Mouse (Mus musculus): ENCODE results near the gene Kat8. TPM values are rescaled to one million over a fixed set of nuclear protein-coding genes. Genes with fewer than 3 reads are reported as not detected.
"Not testable (repeated sequence)": the region's sequence is repeated elsewhere in the genome, so short reads cannot be mapped to it uniquely, and the experiment has no call there.

Gene Kat8
- polyA plus RNA-seq, 1 experiment from 2014 or later, result 52.7 TPM

DNA sequence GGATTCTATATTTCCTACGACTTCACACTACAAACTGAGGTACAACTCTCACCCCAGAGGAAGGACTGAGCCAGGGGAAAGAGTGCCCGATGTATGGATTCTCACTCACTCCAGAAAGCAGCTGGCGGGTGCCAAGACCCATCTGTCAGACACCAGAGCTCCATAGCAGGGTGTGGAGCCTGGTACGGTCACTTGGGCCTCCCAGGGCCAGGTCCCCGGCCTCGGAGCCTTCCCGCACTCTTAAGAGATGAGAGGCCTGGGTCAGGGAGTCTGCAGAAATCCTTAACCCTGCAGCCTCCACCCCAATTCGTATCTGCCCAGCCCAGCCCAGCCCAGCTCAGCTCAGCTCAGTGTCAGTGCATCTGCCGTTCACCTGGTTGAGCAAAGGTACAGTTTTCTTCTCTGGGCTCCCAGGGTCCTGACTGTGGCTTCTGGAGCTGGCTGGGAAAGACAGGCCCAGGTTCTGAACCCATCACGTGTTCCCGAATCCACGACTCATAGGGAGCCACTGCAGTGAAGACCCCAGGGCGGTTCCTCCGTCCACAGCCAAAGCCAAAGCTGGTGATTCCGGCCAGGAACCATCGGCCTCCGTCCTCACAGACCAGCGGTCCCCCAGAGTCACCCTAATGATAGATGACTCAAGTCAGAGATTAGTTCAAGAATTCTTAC lies 24.0 kb downstream of the Kat8 start:
- no peaks in the 10 kb centered on the region for H3K36me3 ChIP-seq
- H3K4me3 ChIP-seq, result peak overlapping the region; percentile 77
- peak overlapping the region; percentile 89 for H3K9ac ChIP-seq (replicated peaks)
- WGBS, result 57% methylated on average over 18 of the region's 18 CpGs
- H3K27ac ChIP-seq (replicated peaks), result 0 out of 2 replicates have a peak overlapping the region, but pooled peaks have one; percentile 84
- peak overlapping the region; percentile 96 for H3K4me2 ChIP-seq (replicated peaks)
- peaks cover 16% of the 10 kb centered on the region for H3K4me1 ChIP-seq
- no peaks in the 10 kb centered on the region for H3K9me3 ChIP-seq
- ATAC-seq (replicated peaks), result no peak
- H3K27me3 ChIP-seq, result no peaks in the 10 kb centered on the region

DNA sequence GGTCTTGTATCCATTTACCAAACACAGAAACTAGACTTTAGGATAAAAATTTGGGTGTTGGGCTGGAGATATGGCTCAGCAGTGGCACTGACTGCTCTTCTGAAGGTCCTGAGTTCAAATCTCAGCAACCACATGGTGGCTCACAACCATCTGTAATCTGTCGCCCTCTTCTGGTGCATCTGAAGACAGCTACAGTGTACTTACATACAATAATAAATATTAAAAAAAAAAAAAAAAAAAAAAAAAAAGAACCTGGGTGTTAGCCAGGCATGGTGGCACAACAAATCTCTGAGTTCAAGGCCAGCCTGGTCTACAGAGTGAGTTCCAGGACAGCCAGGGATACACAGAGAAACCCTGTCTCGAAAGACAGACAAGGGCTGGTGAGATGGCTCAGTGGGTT lies 29.8 kb downstream of the Kat8 start:
- not testable (repeated sequence) for H3K4me1 ChIP-seq; H3K36me3 ChIP-seq; H3K27ac ChIP-seq (replicated peaks); H3K9me3 ChIP-seq; H3K4me2 ChIP-seq (replicated peaks); H3K9ac ChIP-seq (replicated peaks); ATAC-seq (replicated peaks); H3K4me3 ChIP-seq
- WGBS, result 58% methylated on average over 2 of the region's 2 CpGs
- peaks cover 12% of the 10 kb centered on the region; the same call in 1 of the 2 replicates for H3K27me3 ChIP-seq

DNA sequence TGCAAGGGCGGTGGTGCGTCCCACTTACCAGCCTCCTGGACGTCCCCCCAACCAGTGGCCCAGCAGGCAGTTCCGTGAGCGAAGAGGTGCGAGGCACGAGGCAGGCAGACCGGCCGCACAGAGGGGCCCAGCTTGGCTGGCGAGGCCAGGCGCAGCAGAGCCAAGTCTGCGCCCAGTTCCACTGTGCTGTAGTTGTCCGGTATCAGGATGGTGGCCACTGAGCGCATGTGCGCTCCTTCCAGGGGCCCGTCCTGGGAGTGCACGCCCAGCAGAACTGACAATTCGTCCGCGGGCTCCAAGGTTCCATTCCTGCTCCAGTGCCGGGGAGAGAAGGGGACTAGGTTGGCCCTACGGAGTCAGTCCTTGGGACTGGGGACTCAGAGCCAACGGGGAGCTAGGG lies 32.3 kb downstream of the Kat8 start:
- no peaks in the 10 kb centered on the region for H3K9me3 ChIP-seq
- H3K4me3 ChIP-seq, result no peak overlapping the region
- H3K36me3 ChIP-seq, result no peaks in the 10 kb centered on the region
- no peaks in the 10 kb centered on the region for H3K4me1 ChIP-seq
- no peak overlapping the region for H3K4me2 ChIP-seq (replicated peaks)
- no peak for ATAC-seq (replicated peaks)
- 11% methylated on average over 23 of the region's 23 CpGs for WGBS
- no peak overlapping the region for H3K27ac ChIP-seq (replicated peaks)
- no peak overlapping the region for H3K9ac ChIP-seq (replicated peaks)
- peaks cover 12% of the 10 kb centered on the region; the same call in 1 of the 2 replicates for H3K27me3 ChIP-seq

DNA sequence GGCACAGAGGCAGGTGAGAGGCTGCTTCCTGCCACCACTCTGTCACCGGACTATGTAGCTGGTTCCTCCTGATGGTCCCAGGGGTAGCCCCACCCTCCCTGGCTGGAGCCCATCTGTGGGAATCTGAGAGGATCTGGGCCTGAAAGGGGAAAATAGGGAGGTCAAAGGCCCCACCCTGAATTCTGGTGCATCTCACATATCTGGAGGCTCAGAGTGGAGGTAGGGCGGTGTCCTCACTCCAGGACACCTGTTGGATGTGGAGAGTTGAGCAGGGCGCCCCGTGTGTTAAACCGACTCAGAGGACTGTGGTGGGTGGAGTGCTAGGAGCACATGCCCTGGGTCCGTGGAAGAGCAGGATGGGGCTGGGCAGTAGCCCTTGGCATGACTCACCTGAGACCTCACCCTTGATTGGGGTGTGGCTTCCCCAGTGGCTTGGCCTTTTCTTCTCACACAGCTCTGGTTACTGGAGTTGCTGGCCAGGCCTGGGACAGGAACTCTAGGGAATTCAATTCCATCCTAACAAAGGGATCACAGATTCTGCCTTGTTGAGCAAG lies 34.2 kb downstream of the Kat8 start, which contains the start of gene Prss36:
Gene Prss36, minus strand, starts transcription at position 256 of the 554 bp plus-strand sequence.
- Histone ChIP-seq H3K27me3 (peaks cover 12% of the 10 kb centered on the region; the same call in 1 of the 2 replicates), H3K4me3 (no peak within 1 kb of the TSS), H3K27ac (replicated peaks) (no peak within 1 kb of the TSS), H3K9ac (replicated peaks) (no peak within 1 kb of the TSS), H3K9me3 (no peaks in the 10 kb centered on the region), H3K4me2 (replicated peaks) (no peak within 1 kb of the TSS), H3K4me1 (no peaks in the 10 kb centered on the region), H3K36me3 (no peaks in the 10 kb centered on the region)
- no peak for ATAC-seq (replicated peaks)
- WGBS, result 78% methylated on average over 6 of the region's 6 CpGs

DNA sequence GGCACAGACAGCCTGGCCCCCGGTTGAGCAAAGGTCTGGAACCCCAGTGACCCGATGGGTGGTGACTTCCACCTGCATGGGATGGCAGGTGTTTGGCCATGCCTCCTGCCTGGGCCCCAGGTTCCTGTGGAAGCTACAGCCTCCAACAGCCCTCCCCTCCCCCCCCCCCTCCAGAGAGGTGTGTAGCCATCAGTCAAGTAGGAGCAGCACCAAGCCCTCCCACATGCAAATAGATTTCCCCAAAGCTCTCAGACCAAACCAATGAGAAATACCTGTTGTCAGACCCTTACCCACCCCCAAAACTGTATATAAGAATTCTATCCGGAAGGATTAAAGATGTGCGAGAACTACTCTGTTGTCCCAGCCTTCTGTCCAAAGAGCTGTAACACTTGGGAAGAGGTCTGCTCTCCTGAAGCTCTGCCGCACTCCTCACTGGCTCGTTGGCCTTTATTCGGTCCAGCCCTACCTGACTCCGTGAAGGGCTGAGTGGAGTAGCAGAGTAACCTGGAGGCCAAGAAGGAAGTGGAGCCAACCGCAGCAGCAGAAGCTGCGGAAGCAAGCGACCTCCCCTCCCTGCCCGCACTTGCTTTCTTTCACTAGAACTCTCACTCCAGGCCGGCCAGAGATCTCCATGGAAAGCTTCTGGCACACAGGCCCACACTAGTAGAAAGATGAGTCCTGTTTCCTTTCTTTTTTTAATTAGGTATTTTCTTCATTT lies 40.7 kb downstream of the Kat8 start:
- WGBS, result 50% methylated on average over 13 of the region's 13 CpGs

DNA sequence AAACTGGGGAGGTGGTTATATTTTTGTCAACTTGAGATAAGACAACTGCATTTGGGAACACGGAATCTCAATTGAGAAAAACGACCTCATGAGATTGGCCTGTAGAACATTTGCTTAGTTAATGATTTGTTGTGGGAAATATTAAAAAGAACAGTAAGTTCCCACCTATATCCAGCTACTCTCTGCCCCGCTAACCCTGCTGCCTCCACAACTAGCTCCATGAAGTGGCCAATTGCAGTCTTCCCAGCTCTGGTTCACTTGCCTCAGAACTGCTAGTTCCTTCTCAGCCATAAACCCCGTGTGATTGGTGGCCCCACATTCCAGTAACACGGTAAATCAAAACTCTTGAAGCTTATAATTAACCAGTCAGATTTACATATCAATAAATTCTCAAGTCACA lies 47.0 kb downstream of the Kat8 start:
- no peak overlapping the region for H3K27ac ChIP-seq (replicated peaks)
- WGBS, result 59% methylated on average over 5 of the region's 5 CpGs
- no peak for ATAC-seq (replicated peaks)
- no peak overlapping the region for H3K4me2 ChIP-seq (replicated peaks)
- no peaks in the 10 kb centered on the region for H3K9me3 ChIP-seq
- no peaks in the 10 kb centered on the region for H3K4me1 ChIP-seq
- H3K27me3 ChIP-seq, result no peaks in the 10 kb centered on the region
- H3K9ac ChIP-seq (replicated peaks), result no peak overlapping the region
- no peak overlapping the region for H3K4me3 ChIP-seq
- no peaks in the 10 kb centered on the region for H3K36me3 ChIP-seq

More for the DNA sequence above, 40.7 kb downstream of the Kat8 start:
- Histone ChIP-seq H3K36me3 (no peaks in the 10 kb centered on the region), H3K4me1 (no peaks in the 10 kb centered on the region), H3K27ac (replicated peaks) (no peak overlapping the region), H3K4me2 (replicated peaks) (no peak overlapping the region), H3K9ac (replicated peaks) (no peak overlapping the region), H3K9me3 (no peaks in the 10 kb centered on the region), H3K4me3 (no peak overlapping the region), H3K27me3 (no peaks in the 10 kb centered on the region)
- no peak for ATAC-seq (replicated peaks)

DNA sequence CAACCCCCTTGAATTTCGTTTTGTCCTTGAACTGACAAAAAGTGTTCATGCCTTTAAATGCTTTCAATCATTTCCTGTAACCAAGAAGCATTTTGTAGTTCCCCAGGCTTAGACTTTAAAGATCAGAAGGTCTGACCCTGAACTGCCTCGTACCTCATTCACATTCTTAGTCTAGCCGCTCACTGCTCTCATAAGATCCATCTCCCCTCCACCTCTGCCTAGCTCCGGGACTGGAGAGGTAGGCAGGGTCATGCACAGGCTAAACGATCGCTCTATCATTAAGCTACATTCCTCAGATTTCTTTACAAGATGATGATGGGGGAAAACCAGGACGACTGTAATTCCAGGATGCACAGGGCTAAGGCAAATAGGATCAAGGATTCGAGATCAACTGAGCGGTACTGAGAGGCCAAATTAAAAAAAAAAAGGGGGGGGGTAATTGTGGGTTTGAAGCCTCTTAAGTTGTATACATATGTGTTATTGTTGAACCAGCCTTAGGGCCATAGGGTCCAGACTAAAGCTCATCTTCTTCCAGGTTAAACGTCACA lies 54.1 kb downstream of the Kat8 start:
- Histone ChIP-seq H3K4me3 (peak overlapping the region; percentile 78), H3K4me2 (replicated peaks) (peak overlapping the region; percentile 87), H3K9me3 (no peaks in the 10 kb centered on the region), H3K4me1 (peaks cover 30% of the 10 kb centered on the region), H3K36me3 (peaks cover 18% of the 10 kb centered on the region), H3K27ac (replicated peaks) (peak overlapping the region; percentile 98), H3K9ac (replicated peaks) (peak overlapping the region; percentile 99), H3K27me3 (no peaks in the 10 kb centered on the region)
- 11% methylated on average over 10 of the region's 10 CpGs for WGBS
- ATAC-seq (replicated peaks), result no peak

DNA sequence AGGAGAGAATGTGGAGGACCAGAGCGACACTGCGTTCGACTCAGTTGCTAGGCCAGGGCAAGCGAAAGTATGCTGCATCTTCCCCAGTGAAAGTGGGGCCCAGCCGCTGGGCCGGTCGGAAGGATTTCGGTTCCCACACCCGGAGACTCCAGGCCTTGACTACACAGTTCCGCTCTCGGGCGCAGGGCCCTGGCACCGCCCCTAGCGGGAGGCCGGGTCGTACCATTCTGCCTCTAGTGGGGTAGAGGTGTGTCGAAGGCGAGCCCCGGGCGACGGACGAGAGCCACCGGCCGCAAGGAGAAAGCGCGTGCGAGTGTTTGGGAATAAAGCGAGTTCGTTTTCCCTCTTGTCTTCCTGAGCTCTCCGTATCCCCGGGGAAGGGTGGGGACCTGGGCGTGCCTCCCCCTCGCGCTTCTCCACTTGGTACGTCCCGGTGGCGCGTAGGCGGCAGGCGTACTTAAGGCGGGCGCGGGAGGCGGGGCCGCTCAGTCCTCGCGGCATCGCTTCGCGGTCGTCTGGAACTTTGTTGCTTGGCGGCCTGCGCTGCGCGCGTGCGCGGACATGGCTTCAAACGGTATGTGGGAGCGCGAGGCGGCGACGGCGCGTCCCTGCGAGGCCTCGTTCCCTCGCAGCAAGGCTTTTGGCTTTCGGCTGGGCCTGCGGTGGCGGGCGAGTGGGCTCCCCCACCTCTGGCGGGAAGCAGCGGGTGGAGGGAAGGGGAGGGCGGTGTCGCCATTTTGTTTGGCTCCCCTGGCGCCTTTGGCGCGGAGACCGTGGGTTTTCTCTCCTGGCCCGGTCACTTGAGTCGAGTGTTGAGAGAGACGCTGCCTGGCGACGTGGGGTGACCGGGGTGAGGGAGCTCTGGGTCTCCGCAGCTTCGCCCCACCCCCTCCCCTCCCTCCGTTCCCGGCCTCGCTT lies 54.9 kb downstream of the Kat8 start, which contains the start of gene Fus:
Gene Fus, plus strand, starts transcription at position 454 of the 918 bp plus-strand sequence.
- peak within 1 kb of the TSS; percentile 87 for H3K4me2 ChIP-seq (replicated peaks)
- H3K36me3 ChIP-seq, result peaks cover 27% of the 10 kb centered on the region
- H3K27ac ChIP-seq (replicated peaks), result peak within 1 kb of the TSS; percentile 98
- H3K4me1 ChIP-seq, result peaks cover 30% of the 10 kb centered on the region
- H3K4me3 ChIP-seq, result peak within 1 kb of the TSS; percentile 78
- H3K9ac ChIP-seq (replicated peaks), result peak within 1 kb of the TSS; percentile 99
- ATAC-seq (replicated peaks), result peak; percentile 95
- H3K9me3 ChIP-seq, result no peaks in the 10 kb centered on the region
- under 1% methylated on average over 92 of the region's 92 CpGs for WGBS
- H3K27me3 ChIP-seq, result no peaks in the 10 kb centered on the region

DNA sequence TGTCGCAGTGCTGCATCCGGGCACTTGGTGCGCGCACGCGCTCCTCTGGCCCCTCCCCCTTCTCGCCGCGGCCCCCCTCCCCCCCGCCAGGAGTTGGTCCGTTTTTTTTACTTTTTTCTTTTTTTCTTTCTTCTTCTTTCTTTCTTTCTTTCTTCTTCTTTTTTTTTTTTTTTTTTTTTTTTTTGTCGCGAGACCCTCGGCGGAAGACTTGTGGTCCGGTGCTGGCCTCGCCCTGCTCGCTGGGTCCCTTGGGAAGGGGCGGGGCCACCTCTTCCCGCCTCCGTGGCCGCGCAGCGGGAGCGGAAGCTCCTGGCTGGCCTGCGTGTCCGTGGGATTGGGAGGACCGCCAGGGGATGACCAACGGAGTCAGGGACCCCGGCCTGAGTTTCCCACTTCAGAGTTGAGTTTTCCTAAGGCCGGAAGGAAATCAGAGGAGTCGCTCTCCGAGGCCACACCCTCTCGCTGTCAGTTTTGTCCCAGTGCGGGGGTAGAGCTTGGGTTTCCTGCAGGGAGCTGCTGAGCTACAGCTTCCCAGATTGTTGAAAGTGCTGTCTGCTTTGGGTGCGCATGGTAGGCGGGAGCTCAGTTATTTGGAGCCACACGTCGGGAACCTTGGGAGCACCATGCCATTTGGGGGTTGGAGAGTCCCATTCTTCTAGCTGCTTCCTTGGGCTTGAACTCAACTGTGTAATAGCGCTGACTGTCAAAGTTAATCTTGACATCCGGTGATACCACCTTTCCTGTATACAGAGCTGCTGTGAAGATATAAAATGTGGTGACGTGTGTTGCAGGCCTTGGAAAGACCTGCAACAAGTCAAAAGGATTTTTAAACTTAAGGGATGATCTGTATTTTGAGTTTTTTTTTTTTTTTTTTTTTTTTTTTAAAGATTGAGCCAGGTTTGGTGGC lies 55.9 kb downstream of the Kat8 start:
- no peaks in the 10 kb centered on the region for H3K27me3 ChIP-seq
- ATAC-seq (replicated peaks), result peak; percentile 20; the same call in 1 of the 2 replicates
- no peaks in the 10 kb centered on the region for H3K9me3 ChIP-seq
- H3K4me1 ChIP-seq, result peaks cover 30% of the 10 kb centered on the region
- under 1% methylated on average over 35 of the region's 42 CpGs for WGBS
- H3K27ac ChIP-seq (replicated peaks), result peak overlapping the region; percentile 98
- H3K4me3 ChIP-seq, result peak overlapping the region; percentile 78
- peaks cover 36% of the 10 kb centered on the region for H3K36me3 ChIP-seq
- H3K9ac ChIP-seq (replicated peaks), result peak overlapping the region; percentile 99
- H3K4me2 ChIP-seq (replicated peaks), result peak overlapping the region; percentile 87

DNA sequence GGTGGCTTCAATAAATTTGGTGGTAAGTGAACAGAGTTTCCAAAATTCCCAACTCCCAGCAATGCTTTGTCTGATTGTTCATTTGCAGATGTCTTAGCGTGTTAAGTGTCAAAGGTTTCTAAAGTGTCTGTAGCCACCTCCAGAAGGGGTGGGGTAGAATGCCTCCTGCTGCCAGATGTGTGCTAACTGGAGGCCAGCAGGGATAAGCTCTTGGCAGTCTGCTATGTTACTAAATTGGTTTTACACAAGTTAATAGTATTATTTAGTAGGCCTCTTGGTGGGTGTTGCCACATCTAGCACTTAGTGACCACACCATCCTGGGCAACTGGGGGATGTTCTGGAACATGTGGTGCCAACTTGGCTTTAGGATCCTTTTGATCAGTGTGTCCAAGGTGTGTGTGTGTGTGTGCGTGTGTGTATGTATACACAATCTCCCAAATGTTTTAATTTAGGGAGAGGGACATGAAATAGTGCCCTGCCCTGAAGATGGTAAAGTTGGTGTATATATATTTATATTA lies 62.2 kb downstream of the Kat8 start:
- Histone ChIP-seq H3K9ac (replicated peaks) (no peak overlapping the region), H3K27ac (replicated peaks) (no peak overlapping the region), H3K4me3 (no peak overlapping the region), H3K27me3 (no peaks in the 10 kb centered on the region), H3K4me2 (replicated peaks) (no peak overlapping the region), H3K4me1 (peaks cover 11% of the 10 kb centered on the region), H3K36me3 (peaks cover 96% of the 10 kb centered on the region), H3K9me3 (no peaks in the 10 kb centered on the region)
- WGBS, result 84% methylated on average over 2 of the region's 2 CpGs
- no peak for ATAC-seq (replicated peaks)

Data from forebrain, embryonic 15.5 days (tissue).